22 mouse cellular contexts compared by ENCODE assay signal in genomic region chr6:87748531-87748930, GRCm38 (mm10). TPM values are rescaled to one million over a fixed set of nuclear protein-coding genes. Genes with fewer than 3 reads are reported as not detected.
DNase-seq lines count a peak whose midpoint lies in the region; TF ChIP-seq lines count a peak whose summit lies in the region.
"Had no signal": no experiment of that assay in that cellular context is flagged by ENCODE, and none has a peak within 500 bp of the region (broad histone marks: within the 10 kb centered on the region; RNA-seq: fewer than 3 reads in every experiment).

No protein-coding gene starts in this region.

- DNase-seq in liver, adult 2 months (ENCODE audit: extremely low read depth, low read depth, low spot score): no peak
- DNase-seq in liver (no peak), 3T3-L1 (ENCODE audit: low read depth, low spot score) (peak; percentile 69), ES-CJ7 (ENCODE audit: low read depth, low spot score) (peak; percentile 36), adipocyte (ENCODE audit: low spot score) (peak; percentile 65)
- DNase-seq in heart, embryonic 10.5 days (ENCODE audit: low spot score): no peak
- no peak for DNase-seq in limb, embryonic 10.5 days (ENCODE audit: low spot score)
- DNase-seq: adrenal gland, postnatal 36 days; cerebellum, adult 9-11 months; forebrain, postnatal 0 days; gastrocnemius, postnatal 14 days; heart, adult 2 months; kidney, adult 11 months; layer of hippocampus, adult 9-11 months; right cerebral cortex, postnatal 25 days had no signal

- no peak overlapping the region for H3K9ac ChIP-seq in liver, adult 2 months (ENCODE audit: low read depth, low read length)
- H3K9ac ChIP-seq: forebrain, postnatal 0 days; hindbrain, embryonic 13.5 days; midbrain, embryonic 13.5 days had no signal

- no peak for TF ChIP-seq POLR2A in liver, adult 2 months (IDR thresholded peaks at IDR 0.05; ENCODE audit: extremely low read depth, insufficient read depth, low read length)

- H3K9me3 ChIP-seq in heart, embryonic 10.5 days: no peaks in the 10 kb centered on the region
- H3K9me3 ChIP-seq in limb, embryonic 10.5 days (replicated peaks): no peaks in the 10 kb centered on the region
- H3K9me3 ChIP-seq: embryonic facial prominence, embryonic 10.5 days; hindbrain, embryonic 13.5 days; midbrain, embryonic 13.5 days had no signal

- no peaks in the 10 kb centered on the region for H3K36me3 ChIP-seq in liver, adult 2 months (ENCODE audit: control insufficient read depth, insufficient read depth, low read length)
- no peaks in the 10 kb centered on the region for H3K36me3 ChIP-seq in heart, embryonic 10.5 days
- no peaks in the 10 kb centered on the region for H3K36me3 ChIP-seq in limb, embryonic 10.5 days
- H3K36me3 ChIP-seq: embryonic facial prominence, embryonic 10.5 days; midbrain, embryonic 13.5 days had no signal

- H3K4me1 ChIP-seq in liver, adult 2 months (ENCODE audit: control insufficient read depth, insufficient read depth, low read length): no peaks in the 10 kb centered on the region
- peaks cover 14% of the 10 kb centered on the region for H3K4me1 ChIP-seq in heart, embryonic 10.5 days
- H3K4me1 ChIP-seq in limb, embryonic 10.5 days: no peaks in the 10 kb centered on the region
- H3K4me1 ChIP-seq: hindbrain, embryonic 13.5 days; midbrain, embryonic 13.5 days had no signal

- H3K27me3 ChIP-seq in liver, adult 2 months (ENCODE audit: control insufficient read depth, insufficient read depth, low read length): no peaks in the 10 kb centered on the region
- peaks cover 12% of the 10 kb centered on the region; the same call in 1 of the 2 replicates for H3K27me3 ChIP-seq in heart, embryonic 10.5 days (ENCODE audit: insufficient read depth, poor library complexity, severe bottlenecking)
- H3K27me3 ChIP-seq in limb, embryonic 10.5 days (ENCODE audit: low read depth, poor library complexity, severe bottlenecking): no peaks in the 10 kb centered on the region
- H3K27me3 ChIP-seq: hindbrain, embryonic 13.5 days; megakaryocyte, embryonic 14.5 days; midbrain, embryonic 13.5 days had no signal

- WGBS in liver, adult 2 months: 85% methylated on average over 6 of the region's 6 CpGs
- 71% methylated on average over 6 of the region's 6 CpGs for WGBS in heart, embryonic 10.5 days
- WGBS in limb, embryonic 10.5 days: 89% methylated on average over 6 of the region's 6 CpGs

- no peak overlapping the region for H3K4me3 ChIP-seq in liver, adult 2 months (ENCODE audit: insufficient read depth, low read depth, low read length)
- H3K4me3 ChIP-seq in heart, embryonic 10.5 days: no peak overlapping the region
- no peak overlapping the region for H3K4me3 ChIP-seq in limb, embryonic 10.5 days
- H3K4me3 ChIP-seq: embryonic facial prominence, embryonic 10.5 days; heart, adult 2 months; hindbrain, embryonic 13.5 days; midbrain, embryonic 13.5 days had no signal

- no peaks in the 10 kb centered on the region for H3K79me2 ChIP-seq in liver, adult 2 months (ENCODE audit: control insufficient read depth, insufficient read depth, low read length)

- H3K27ac ChIP-seq in liver, adult 2 months (replicated peaks; ENCODE audit: insufficient read depth, low read depth, low read length): peak overlapping the region; percentile 28; the same call in 1 of the 2 replicates
- H3K27ac ChIP-seq in heart, embryonic 10.5 days: no peak overlapping the region
- H3K27ac ChIP-seq in limb, embryonic 10.5 days: no peak overlapping the region
- H3K27ac ChIP-seq: embryonic facial prominence, embryonic 10.5 days; heart, adult 2 months; hindbrain, embryonic 13.5 days; midbrain, embryonic 13.5 days had no signal

- TF ChIP-seq CTCF in liver, adult 2 months (IDR thresholded peaks at IDR 0.05; ENCODE audit: low read depth, low read length): no peak

RNA-seq across cellular contexts. Expression of gene Efcc1, which starts 17.9 kb away (rescaled TPM):
- total RNA-seq in liver, adult 2 months (2014; rRNA removed): 0.65 and 1.2 TPM in 2 replicates
- polyA plus RNA-seq in liver, adult 2 months (2012; rRNA removed): 0.41 and 0.86 TPM in 2 replicates
- polyA plus RNA-seq in heart, embryonic 10.5 days (2016; fragmentation: Nextera tagmentation; extraction: Ambion mirVana): 0.21 and 0.25 TPM in 2 replicates
- polyA plus RNA-seq in limb, embryonic 10.5 days (2016; fragmentation: Nextera tagmentation; extraction: Ambion mirVana): 0.08 and 0.18 TPM in 2 replicates

RNA-seq across cellular contexts. Expression of gene Gp9, which starts 29.3 kb away (rescaled TPM):
- total RNA-seq in liver, adult 2 months (2014; rRNA removed): 0.34 and 0.74 TPM in 2 replicates
- 0.25 TPM in 1 of 2 replicates, not detected in the other for polyA plus RNA-seq in liver, adult 2 months (2012; rRNA removed)
- 4.8 and 6.2 TPM in 2 replicates for polyA plus RNA-seq in heart, embryonic 10.5 days (2016; fragmentation: Nextera tagmentation; extraction: Ambion mirVana)
- polyA plus RNA-seq in limb, embryonic 10.5 days (2016; fragmentation: Nextera tagmentation; extraction: Ambion mirVana): 1.6 and 2.1 TPM in 2 replicates
- total RNA-seq: adrenal gland, postnatal 36 days; gastrocnemius, postnatal 14 days had no signal
- polyA plus RNA-seq: C2C12; Patski; testis, adult 2 months had no signal

Comparison
In these comparisons a context has a peak if more than half of its experiments do, and no peak if none do; other contexts are left out.
1. DNase-seq: peak in 3T3-L1 (single experiment), ES-CJ7 (single experiment) and adipocyte (single experiment); none in liver, adult 2 months (single experiment), liver (single experiment), heart, embryonic 10.5 days (single experiment) and limb, embryonic 10.5 days (single experiment).